Mouse (Mus musculus) lung, postnatal 0 days (tissue): ENCODE measurements around the gene Aldh3a1. TPM values are rescaled to one million over a fixed set of nuclear protein-coding genes. Genes with fewer than 3 reads are reported as not detected.

ENCODE experiments used
- ATAC-seq: fragments of 200-750 bp; cut with Nextera tagmentation; 2 replicates; pipeline ENCODE4 v1.8.0; 2017; ENCODE audit warnings: moderate library complexity
- DNase-seq: peaks from one replicate; pipeline ENCODE4 v3.0.0-alpha.2; 2016; ENCODE audit warnings: low spot score
- H3K27ac ChIP-seq: fragments of 300-500 bp; sonication (generic); 2 replicates; pipeline ENCODE4 v1.5.1; 2014; ENCODE audit warnings: antibody characterized with exemption, mild to moderate bottlenecking, low read length, mixed read lengths
- H3K27me3 ChIP-seq: fragments of 300-500 bp; sonication (generic); replicated peaks from 2 replicates; pipeline ENCODE4 v1.6.1; 2014; ENCODE audit warnings: low read length, mixed read lengths; ENCODE audit not compliant: insufficient read depth
- H3K36me3 ChIP-seq: fragments of 300-500 bp; sonication (generic); 2 replicates; pipeline ENCODE4 v1.6.1; 2014; ENCODE audit warnings: low read length, mixed read lengths; ENCODE audit not compliant: insufficient read depth
- H3K4me1 ChIP-seq: fragments of 300-500 bp; sonication (generic); 2 replicates; pipeline ENCODE4 v1.6.1; 2014; ENCODE audit warnings: antibody characterized with exemption, low read depth, low read length, mixed read lengths; ENCODE audit not compliant: insufficient read depth
- H3K4me2 ChIP-seq: fragments of 300-500 bp; sonication (generic); replicated peaks from 2 replicates; pipeline ENCODE4 v1.6.1; 2014; ENCODE audit warnings: low read depth, mild to moderate bottlenecking, low read length, moderate library complexity, mixed read lengths
- H3K4me3 ChIP-seq: fragments of 300-500 bp; sonication (generic); 2 replicates; pipeline ENCODE4 v1.5.1; 2014; ENCODE audit warnings: low read depth, low read length
- H3K9ac ChIP-seq: fragments of 300-500 bp; sonication (generic); replicated peaks from 2 replicates; pipeline ENCODE4 v1.6.1; 2014; ENCODE audit warnings: low read depth, mild to moderate bottlenecking
- H3K9me3 ChIP-seq: fragments of 300-500 bp; sonication (generic); 2 replicates; pipeline ENCODE4 v1.6.1; 2016; ENCODE audit warnings: low read length, mixed read lengths
- CTCF ChIP-seq: IDR thresholded peaks from 2 replicates; pipeline ENCODE4 v1.5.1; 2016; ENCODE audit warnings: antibody characterized with exemption, mild to moderate bottlenecking
- EP300 ChIP-seq: IDR thresholded peaks from 2 replicates; pipeline ENCODE4 v1.6.1; 2016; ENCODE audit warnings: antibody characterized with exemption, mild to moderate bottlenecking, control low read depth
- WGBS: fragments of 180-500 bp; shearing (Covaris S2); extraction: QIAGEN DNeasy Blood & Tissue Kit; methylation state at CpG from one replicate; pipeline ENCODE4 v1.1.7; 2014; 5-methylcytosine and 5-hydroxymethylcytosine counted together
- polyA plus RNA-seq: library from polyadenylated mRNA; unstranded; fragments of >200 nt; fragmentation: Nextera tagmentation; extraction: Ambion mirVana; gene quantifications from 2 replicates; pipeline ENCODE4 v1.2.1, GENCODE M21; 2015

Aldh3a1 gene
- polyA plus RNA-seq, 1 experiment from 2014 or later: 7.8 TPM

- Histone ChIP-seq H3K4me2 (no peak overlapping the region), H3K9me3 (no peaks in the 10 kb centered on the region), H3K9ac (no peak overlapping the region)
Observed at GRCm38 (mm10) chr11:61202810-61203209, 4.5 kb upstream of the Aldh3a1 start.

GRCm38 (mm10) chr11:61205167-61205950 lies 2.0 kb upstream of the Aldh3a1 start:
- no peaks in the 10 kb centered on the region for H3K27me3 ChIP-seq
- ATAC-seq (no peak), DNase-seq (no peak)
- H3K4me3 ChIP-seq: no peak overlapping the region
- H3K9ac ChIP-seq: no peak overlapping the region
- H3K4me1 ChIP-seq: no peaks in the 10 kb centered on the region; the same call in 1 of the 2 replicates
- H3K36me3 ChIP-seq: no peaks in the 10 kb centered on the region
- no peak overlapping the region for H3K27ac ChIP-seq
- no peak for TF ChIP-seq EP300
- no peak for TF ChIP-seq CTCF
- no peaks in the 10 kb centered on the region for H3K9me3 ChIP-seq
- H3K4me2 ChIP-seq: no peak overlapping the region
- WGBS: 88% methylated on average over 9 of the region's 10 CpGs

More at GRCm38 (mm10) chr11:61202810-61203209, 4.5 kb upstream of the Aldh3a1 start:
- TF ChIP-seq CTCF (no peak), EP300 (no peak)
- 59% methylated on average over 2 of the region's 2 CpGs for WGBS
- Histone ChIP-seq H3K36me3 (no peaks in the 10 kb centered on the region), H3K4me1 (no peaks in the 10 kb centered on the region), H3K27me3 (no peaks in the 10 kb centered on the region), H3K4me3 (no peak overlapping the region), H3K27ac (no peak overlapping the region)
- ATAC-seq (no peak), DNase-seq (no peak)

GRCm38 (mm10) chr11:61206136-61206535 lies 1.2 kb upstream of the Aldh3a1 start:
- Histone ChIP-seq H3K9me3 (no peaks in the 10 kb centered on the region), H3K27me3 (no peaks in the 10 kb centered on the region), H3K27ac (no peak overlapping the region), H3K4me1 (no peaks in the 10 kb centered on the region; the same call in 1 of the 2 replicates), H3K9ac (no peak overlapping the region), H3K4me2 (no peak overlapping the region), H3K4me3 (no peak overlapping the region), H3K36me3 (no peaks in the 10 kb centered on the region)
- no peak for ATAC-seq
- 92% methylated on average over 3 of the region's 3 CpGs for WGBS
- TF ChIP-seq EP300 (no peak), CTCF (no peak)
- DNase-seq: no peak

GRCm38 (mm10) chr11:61208316-61208715 lies 979 bp downstream of the Aldh3a1 start:
- no peak overlapping the region for H3K27ac ChIP-seq
- no peaks in the 10 kb centered on the region; the same call in 1 of the 2 replicates for H3K4me1 ChIP-seq
- H3K27me3 ChIP-seq: no peaks in the 10 kb centered on the region
- no peaks in the 10 kb centered on the region for H3K9me3 ChIP-seq
- H3K4me2 ChIP-seq: no peak overlapping the region
- H3K36me3 ChIP-seq: no peaks in the 10 kb centered on the region
- DNase-seq (no peak), ATAC-seq (no peak)
- WGBS: 48% methylated on average over 10 of the region's 10 CpGs
- no peak overlapping the region for H3K9ac ChIP-seq
- no peak overlapping the region for H3K4me3 ChIP-seq
- no peak for TF ChIP-seq CTCF
- TF ChIP-seq EP300: no peak

- H3K4me1 ChIP-seq: no peaks in the 10 kb centered on the region; the same call in 1 of the 2 replicates
- TF ChIP-seq EP300: no peak
- peak; percentile 53 for TF ChIP-seq CTCF
- 0 out of 2 replicates have a peak, but pooled peaks have one; percentile 16 for ATAC-seq
- DNase-seq: no peak
- no peak overlapping the region for H3K27ac ChIP-seq
- H3K4me3 ChIP-seq: no peak overlapping the region
- H3K9ac ChIP-seq: no peak overlapping the region
- H3K36me3 ChIP-seq: no peaks in the 10 kb centered on the region
- 30% methylated on average over 20 of the region's 20 CpGs for WGBS
- no peak overlapping the region for H3K4me2 ChIP-seq
- H3K27me3 ChIP-seq: no peaks in the 10 kb centered on the region
- no peaks in the 10 kb centered on the region for H3K9me3 ChIP-seq
Observed at GRCm38 (mm10) chr11:61212102-61212501, 4.8 kb downstream of the Aldh3a1 start.

- Histone ChIP-seq H3K4me1 (no peaks in the 10 kb centered on the region), H3K9me3 (no peaks in the 10 kb centered on the region), H3K36me3 (no peaks in the 10 kb centered on the region), H3K4me2 (no peak overlapping the region), H3K9ac (no peak overlapping the region), H3K4me3 (no peak overlapping the region), H3K27me3 (no peaks in the 10 kb centered on the region), H3K27ac (no peak overlapping the region)
- ATAC-seq (no peak), DNase-seq (no peak)
- 85% methylated on average over 3 of the region's 3 CpGs for whole genome bisulfite sequencing
- no peak for TF ChIP-seq CTCF
- no peak for TF ChIP-seq EP300
Observed at GRCm38 (mm10) chr11:61215936-61216335, 8.6 kb downstream of the Aldh3a1 start.
